Mouse (Mus musculus) monocyte, adult 5-6 weeks (primary cell): ENCODE measurements at regions not wholly inside any gene's neighbourhood (a gene's known extent, or its start where the extent isn't known, plus 50 kb on each side); places are given as distances from the start of the nearest gene placed in this dataset.
A peak's percentile ranks its signal among the peaks of the same experiment; 100 is the strongest.

Experiments used
- ATAC-seq: fragments of 153-309, 156-312 bp; replicated peaks from 2 replicates; pipeline ENCODE4 v1.8.0; 2017; ENCODE audit warnings: mild to moderate bottlenecking; ENCODE audit not compliant: low TSS enrichment, insufficient number of reproducible peaks, severe bottlenecking, poor library complexity, low FRiP score

GRCm38 (mm10) chr17:29775836-29776235 is 59.0 kb upstream of the Ccdc167 start:
- ATAC-seq: no peak

GRCm38 (mm10) chr17:29773339-29773738 is 56.5 kb upstream of the Ccdc167 start:
- peak; percentile 66; the same call in 1 of the 2 replicates for ATAC-seq

- no peak for ATAC-seq
Observed at GRCm38 (mm10) chr17:29770914-29771313, 54.1 kb upstream of the Ccdc167 start.

- no peak for ATAC-seq
Observed at GRCm38 (mm10) chr17:29769631-29770030, 52.8 kb upstream of the Ccdc167 start.

- no peak for ATAC-seq
Observed at GRCm38 (mm10) chr17:29769143-29769542, 52.3 kb upstream of the Ccdc167 start.

- no peak for ATAC-seq
Observed at GRCm38 (mm10) chr17:29768642-29769041, 51.8 kb upstream of the Ccdc167 start.
